Mouse (Mus musculus) gastrocnemius, postnatal 14 days (tissue): ENCODE measurements at regions not wholly inside any gene's neighbourhood (a gene's known extent, or its start where the extent isn't known, plus 50 kb on each side); places are given as distances from the start of the nearest gene placed in this dataset.
A peak's percentile ranks its signal among the peaks of the same experiment; 100 is the strongest.

Experiments
- DNase-seq: peaks from one replicate; pipeline ENCODE4 v3.0.0; 2021; ENCODE audit warnings: mixed read lengths
- intact Hi-C: fragments of 180-260 bp; cut with DNase I; formaldehyde crosslinking; loops from one replicate; pipeline ENCODE4 v1.15.1; 2025; ENCODE audit warnings: low total_unique reads

GRCm38 (mm10) chr6:75805223-75805622, 692.4 kb downstream of the Gm9008 start:
- DNase-seq, result peak; percentile 4
- intact Hi-C loops, result no loop called here

DNA sequence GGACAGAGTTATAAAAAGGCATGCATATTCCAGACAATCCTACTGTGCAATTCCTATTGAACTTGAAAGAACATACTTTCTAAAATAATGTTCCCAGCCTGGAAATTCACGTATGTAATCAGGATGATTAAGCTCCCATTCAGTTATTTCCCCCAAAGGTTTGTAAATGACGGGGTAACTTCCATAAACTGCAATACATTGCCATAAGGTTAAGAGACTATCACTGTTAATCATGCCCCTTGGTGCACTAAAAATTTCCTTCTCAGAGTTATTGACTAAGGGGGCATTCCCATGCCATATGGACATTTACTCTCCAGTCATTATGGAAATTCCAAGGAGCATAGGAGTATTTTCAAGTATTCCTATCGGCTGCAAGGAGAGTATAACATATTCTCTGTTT, 697.6 kb downstream of the Gm9008 start:
- no peak for DNase-seq
- intact Hi-C loops, result no loop called here

DNA sequence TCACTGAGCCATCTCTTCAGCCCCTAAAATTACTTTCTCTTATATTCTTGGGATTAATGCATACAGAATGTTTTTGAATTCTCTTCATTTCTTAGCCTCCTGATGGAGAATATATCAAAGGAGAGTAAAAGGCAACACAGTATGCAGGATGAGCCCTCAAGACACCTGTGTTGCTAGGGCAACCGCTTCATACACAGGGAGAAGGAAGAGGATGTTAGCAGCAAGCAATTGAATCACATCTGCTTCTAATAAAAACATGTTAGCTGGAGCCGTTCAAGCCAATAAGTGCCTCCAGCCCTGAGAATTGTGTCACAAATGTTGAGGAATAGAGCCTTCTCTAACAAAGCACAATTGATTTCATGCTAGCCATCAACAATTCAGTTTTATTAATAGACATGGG, 698.0 kb downstream of the Gm9008 start:
- intact Hi-C loops, result no loop called here
- DNase-seq, result no peak

DNA sequence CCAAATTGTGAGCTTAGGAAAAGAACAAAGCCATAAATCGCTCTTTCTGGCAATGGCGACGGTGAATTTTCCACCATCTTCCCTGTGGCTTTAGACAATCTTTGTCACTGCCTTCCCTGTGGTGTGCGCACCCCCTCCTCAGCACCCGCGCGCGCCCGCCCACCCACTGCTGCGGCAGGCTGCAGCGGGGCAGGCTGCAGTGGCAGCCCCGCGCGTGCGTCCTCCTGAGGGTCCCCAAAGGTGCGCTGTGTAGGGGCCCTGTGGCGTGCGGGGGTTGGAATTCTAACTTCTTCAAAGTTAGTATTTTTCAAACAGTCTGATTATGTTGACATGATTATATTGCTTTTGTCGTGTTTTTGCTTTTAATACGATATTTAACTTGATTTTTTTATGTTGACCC, 714.9 kb downstream of the Gm9008 start:
- peak; percentile 2 for DNase-seq
- intact Hi-C loops, result no loop called here

- DNase-seq, result no peak
- intact Hi-C loops, result no loop called here
These were observed 734.5 kb downstream of the Gm9008 start for GRCm38 (mm10) chr6:75763041-75763440.

GRCm38 (mm10) chr6:75756184-75756583, 741.4 kb downstream of the Gm9008 start:
- DNase-seq, result no peak
- intact Hi-C loops, result no loop called here
